Mouse (Mus musculus): ENCODE data around the gene Trim7.

Trim7 gene

GRCm38 (mm10) chr11:48830279-48830678 lies 4.3 kb downstream of the Trim7 start:
- no peak for DNase-seq

- DNase-seq = no peak
Measured at GRCm38 (mm10) chr11:48831273-48831672, 5.3 kb downstream of the Trim7 start.

DNA sequence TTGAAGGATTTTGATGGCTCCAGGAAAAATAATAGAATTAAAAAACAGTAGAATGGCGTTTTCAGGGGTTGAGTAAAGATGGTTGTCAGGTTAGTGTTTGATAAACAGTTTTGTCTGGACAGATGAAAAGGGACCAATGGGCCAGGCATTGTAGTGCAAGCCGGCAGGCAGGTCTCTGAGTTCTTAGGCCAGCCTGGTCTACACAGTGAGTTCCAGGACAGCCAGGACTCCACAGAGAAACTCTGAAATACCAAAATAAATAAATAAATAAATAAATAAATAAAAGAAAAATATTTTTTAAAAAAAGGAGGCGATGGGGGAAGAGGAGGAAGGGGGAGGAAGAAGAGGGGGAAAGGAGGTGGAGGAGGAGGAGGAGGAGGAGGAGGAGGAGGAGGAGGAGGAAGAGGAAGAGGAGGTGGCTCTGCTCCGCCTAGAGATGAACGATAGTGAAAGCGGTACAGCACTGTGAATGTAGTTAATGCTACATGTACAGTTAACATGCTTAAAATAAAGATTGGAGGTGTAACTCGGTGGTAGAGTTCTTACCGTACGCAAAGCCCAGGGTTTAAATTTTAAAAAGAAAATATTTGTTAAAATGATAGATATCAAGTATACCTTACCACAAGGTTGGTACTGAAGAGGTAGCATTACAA lies 7.3 kb downstream of the Trim7 start:
- no peak for DNase-seq

DNA sequence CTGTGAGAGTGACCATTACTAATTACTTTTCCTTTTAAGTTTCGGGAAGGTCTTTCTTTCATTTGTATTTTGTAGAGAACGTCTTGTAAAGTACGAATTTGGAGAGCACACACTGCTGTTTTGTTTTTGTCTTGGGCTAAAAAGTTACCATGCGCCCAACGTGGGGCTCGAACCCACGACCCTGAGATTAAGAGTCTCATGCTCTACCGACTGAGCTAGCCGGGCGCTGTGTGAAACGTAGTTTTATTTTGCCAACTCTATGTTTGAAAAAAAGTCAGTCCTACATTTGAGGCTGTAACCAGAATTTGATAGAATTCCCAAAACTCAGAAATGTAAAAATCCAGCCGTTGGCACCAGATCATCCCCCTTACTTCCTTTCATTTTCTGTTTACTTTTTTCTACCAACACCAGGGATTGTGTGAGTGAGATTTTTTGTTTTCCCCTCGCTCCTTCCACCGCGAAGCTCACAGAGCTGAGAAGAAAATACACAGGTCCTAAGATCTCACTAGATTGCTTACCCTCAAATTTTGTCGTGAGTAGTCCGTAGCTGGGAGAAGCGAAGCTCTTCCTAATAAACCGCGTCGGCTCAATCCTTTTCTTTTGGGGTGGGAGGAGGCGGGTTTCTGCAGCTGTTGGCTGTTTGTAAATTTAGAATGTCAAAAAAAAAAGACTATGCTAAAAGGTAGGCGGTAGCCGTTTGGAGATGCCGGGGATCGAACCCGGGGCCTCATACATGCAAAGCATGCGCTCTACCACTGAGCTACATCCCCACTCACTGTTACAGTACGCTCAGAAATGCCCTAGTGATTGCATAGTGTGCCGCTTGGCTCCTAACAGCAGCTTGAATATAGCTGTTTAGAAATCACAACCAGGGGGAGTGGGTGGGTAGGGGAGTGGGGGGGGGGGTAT lies 8.0 kb downstream of the Trim7 start:
- DNase-seq = peak; percentile 94

DNA sequence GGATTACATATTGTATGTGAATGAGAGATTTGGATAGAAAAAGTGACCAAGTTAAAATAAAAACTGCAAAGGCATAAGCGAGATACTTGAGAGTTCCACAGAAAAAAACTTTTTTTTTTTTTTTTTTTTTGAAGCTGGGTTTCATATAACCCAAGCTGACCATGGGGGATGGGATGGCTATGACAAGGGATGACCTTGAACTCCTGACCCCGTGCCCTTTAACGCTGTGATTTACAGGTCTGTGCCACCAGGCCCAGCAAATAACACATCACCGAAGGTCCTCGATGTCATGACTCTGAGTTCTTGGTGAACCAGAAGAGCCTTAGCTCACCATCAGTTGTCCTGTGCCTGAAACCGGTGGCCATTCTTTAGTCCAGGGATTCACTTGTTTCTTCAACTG lies 10.0 kb downstream of the Trim7 start:
- DNase-seq = peak; percentile 32

DNA sequence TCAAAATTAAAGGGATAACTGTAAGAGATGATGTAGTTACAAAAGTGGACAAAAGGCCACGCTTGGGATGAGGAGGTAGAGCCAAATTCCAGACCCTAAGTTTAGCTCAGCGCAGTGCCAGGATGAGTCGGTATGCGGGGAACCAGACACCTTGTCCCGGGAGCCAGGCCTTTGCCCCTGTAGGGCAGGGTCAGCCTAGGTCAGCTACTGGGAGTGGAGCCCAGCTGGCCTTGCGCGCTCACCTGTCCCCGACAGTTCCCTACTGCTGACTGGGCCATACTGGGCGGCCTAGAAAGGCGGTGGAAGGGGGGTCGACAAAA lies 11.0 kb downstream of the Trim7 start:
- DNase-seq = peak; percentile 90

DNA sequence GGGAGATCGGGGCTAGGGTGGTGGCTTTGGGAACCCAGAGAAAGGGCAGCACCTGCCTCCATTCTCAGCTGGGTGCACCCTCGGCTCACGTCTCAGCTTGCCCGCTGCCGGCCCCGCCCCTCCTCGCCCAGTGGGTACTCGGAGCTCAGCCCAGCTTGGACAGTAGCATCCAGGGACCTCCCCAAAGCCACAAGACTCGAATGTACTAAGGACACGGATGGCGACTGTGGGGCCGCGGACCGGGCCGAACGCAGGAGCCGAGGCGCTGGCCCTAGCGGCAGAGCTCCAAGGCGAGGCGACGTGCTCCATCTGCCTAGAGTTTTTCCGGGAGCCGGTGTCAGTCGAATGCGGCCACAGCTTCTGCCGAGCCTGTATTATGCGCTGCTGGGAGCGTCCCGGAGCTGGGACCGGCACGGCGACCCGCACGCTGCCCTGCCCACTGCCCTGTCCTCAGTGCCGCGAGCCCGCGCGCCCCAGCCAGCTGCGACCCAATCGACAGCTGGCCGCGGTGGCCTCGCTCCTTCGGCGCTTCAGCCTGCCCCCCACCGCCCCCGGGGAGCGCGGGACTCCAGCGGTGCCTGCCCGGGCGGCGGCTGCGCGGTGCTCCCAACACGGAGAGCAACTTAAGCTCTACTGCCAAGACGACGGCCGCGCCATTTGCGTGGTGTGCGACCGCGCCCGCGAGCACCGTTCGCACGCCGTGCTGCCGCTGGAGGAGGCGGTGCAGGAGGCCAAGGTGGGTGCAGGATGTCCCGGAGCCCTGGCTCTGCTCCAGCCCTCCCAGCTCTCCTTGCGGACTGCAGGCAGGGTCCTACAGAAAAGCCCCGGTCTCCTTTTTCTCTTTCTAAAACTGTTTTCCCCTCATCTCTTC lies 11.6 kb downstream of the Trim7 start:
- peak; percentile 87 for DNase-seq

- peak; percentile 83 for DNase-seq
Measured at GRCm38 (mm10) chr11:48838181-48838797, 12.3 kb downstream of the Trim7 start.

DNA sequence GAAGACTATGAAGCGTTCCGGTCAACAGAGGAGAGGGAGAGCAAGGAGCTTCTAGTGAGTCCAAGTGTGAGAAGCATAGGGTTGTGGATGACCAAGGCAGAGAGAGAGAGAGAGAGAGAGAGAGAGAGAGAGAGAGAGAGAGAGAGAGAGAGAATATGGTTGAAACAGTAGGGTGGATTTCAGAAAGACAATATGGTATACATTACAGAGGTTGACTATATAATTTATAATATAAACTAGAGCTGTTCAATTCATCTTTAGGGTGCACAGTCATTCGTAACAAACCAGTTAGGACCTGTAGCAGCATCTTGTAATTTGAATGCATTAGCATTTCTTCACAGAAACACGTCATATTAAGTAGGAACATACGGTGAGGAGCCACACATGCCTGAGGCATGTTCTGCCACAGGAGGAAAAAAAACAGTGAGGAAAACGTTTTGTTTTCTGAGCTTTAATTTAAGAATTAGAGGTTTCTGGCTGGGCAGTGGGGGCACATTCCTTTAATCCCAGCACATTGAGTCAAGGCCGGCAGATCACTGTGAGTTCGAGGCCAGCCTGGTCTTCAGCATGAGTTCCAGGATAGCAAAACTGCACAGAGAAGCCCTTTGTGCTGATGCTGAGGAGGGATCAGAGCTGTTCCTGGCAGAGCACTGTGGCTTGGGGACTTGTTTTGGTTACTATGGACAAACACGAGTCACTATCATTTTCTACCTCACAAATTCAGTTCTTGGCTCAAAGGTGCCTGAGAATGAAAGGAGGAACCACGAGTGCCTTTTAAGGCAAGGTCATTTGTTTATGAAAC lies 13.1 kb downstream of the Trim7 start:
- DNase-seq = peak; percentile 26

GRCm38 (mm10) chr11:48840805-48841204 lies 14.9 kb downstream of the Trim7 start:
- DNase-seq = peak; percentile 91

DNA sequence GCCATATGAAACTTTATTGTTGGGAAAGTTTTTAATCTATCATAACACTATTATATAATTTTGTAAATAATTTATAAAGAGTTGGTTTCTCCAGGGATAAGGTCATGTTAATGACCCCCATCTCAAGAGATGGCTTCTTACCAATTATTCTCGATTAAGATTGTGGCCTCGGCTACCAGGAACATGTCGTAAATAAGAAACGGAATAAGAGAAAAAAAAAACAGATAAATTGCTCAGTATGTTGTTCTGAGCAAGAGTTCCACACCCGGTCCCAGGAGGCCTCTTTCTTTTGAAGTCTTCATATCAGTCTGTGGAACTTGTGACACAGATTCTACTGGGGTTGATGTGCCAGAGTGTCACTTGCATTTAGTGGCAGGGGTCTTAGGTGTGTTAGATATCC lies 15.3 kb downstream of the Trim7 start:
- DNase-seq = peak; percentile 85

- peak; percentile 23 for DNase-seq
Measured at GRCm38 (mm10) chr11:48842378-48842792, 16.4 kb downstream of the Trim7 start.

- peak; percentile 93 for DNase-seq
Measured at GRCm38 (mm10) chr11:48843202-48843601, 17.3 kb downstream of the Trim7 start.

DNA sequence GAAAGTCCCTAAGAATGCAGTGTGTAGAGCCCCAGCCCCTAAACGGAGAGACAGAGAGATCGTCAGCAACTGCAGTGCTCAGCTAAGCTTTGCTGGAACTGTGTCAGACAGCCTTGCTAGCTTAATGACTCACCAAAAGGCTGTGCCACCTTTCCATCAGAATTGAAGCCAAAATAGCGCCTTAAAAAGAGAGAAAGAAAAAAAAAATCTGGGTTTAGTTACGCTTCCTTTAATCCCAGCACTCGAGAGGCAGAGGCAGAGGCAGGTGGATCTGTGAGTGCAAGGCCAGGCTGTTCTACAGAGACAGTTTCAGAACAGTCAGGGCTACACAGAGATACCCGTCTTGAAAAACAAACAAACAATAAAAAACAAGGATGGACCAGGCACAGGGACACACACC lies 18.4 kb downstream of the Trim7 start:
- peak; percentile 86 for DNase-seq

DNA sequence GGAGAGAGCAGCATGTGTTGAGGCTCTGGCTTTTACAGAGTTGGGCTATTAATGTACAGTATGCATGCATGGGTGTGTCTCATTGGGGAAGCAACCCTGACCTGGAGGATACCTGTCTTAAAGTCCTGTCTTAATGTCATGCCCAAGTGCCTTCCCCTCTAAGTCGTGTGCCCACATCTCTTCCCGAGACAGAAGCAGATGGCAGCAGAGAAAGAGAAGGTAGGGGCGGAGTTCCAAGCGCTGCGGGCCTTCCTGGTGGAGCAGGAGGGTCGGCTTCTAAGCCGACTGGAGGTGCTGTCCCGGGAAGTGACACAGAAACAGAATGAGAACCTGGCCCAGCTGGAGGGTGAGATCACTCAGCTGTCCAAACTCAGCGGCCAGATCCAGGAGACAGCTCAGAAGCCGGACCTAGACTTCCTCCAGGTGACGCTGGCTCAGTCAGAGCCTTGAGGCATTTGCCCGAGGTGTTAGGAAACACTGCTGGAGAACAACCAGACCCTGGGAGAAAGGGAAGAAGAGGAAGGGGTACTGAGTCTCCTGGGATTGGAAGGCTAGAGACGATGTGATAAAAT lies 19.4 kb downstream of the Trim7 start:
- DNase-seq = peak; percentile 42

DNA sequence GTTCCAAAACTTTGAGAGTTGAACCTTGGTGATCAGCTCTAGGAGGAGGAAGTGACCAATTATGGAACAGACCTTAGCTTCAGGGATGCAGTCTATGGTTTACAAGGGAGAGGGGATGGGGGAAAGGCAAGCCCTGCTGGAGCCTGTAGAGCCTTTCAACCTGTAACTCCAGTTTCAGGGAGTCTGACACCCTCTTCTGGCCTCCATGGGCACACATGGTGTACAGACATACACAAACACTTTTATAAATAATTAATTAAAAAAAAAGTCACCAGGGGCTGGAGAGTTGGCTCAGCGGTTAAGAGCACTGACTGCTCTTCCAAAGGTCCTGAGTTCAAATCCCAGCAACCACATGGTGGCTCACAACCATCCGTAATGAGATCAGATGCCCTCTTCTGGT lies 20.4 kb downstream of the Trim7 start:
- DNase-seq = peak; percentile 40

DNA sequence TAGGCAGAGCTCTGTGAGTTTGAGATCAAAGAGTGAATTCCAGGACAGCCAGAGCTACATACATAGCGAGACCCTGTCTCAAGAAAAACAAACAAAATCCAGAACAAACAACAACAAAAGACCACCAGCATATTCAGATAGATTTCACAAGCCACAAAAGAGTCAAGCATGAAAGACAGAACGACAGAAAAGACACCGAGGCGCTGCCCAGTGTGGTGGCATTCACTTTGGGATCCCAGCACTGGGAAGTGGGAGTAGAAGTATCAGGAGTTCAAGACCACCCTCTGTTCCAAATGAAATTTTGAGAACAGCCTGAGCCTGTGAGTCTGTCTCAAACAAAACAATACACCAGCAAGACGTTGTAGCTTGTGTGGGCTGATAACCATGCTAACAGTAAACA lies 20.9 kb downstream of the Trim7 start:
- DNase-seq = no peak

DNA sequence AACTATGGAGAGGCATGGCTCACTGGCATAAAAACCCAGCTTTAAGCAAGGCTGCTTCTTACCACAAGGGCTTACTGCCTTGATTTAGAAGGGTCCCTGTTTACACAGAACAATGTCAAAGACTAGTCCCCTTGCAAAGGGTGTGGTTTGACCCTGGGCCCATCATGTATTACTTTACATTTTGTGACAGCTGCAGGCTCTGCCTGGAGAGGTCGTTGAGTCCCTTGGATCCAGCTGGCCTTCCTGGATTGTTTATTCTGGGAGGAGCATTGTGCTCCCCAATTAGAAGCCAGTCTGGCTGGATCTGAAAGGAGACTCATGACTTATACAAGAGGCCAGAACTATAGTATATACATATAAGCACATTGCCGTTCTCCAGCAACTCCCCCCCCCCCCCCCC lies 24.3 kb downstream of the Trim7 start:
- no peak for DNase-seq

DNA sequence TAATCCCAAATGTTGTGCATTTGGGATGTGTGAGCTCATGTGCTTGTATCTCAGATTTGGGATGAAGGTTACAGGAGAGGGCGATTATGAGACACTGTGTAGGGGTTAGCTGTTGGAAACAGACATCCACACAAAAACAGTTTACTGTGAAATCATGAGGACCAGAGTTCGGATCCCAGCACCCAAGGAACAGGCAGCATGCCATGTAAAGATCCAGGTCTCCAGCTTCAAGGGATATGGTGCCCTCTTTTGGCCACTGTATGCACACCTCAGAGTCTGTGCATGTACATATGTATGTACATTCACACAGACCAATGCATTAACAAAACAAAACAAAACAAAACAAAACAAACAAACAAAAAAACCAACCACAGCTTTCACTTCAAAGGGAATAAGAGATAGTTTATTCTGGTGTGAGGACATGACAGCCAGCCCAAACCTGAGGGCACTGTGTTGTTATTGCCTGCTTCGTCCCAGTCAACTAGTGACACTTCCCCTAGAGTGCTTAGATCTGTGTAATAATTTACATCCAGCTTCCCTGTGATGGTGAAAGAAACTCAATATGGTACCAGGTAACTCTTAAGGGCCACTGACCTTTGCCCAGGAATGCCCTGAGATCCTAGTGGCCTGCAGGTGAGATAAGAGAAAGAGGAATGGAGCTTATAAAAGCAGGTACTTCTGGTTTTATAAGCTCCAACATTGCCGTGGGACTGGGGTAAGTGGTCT lies 25.5 kb downstream of the Trim7 start:
- DNase-seq = peak; percentile 59

GRCm38 (mm10) chr11:48852190-48852589 lies 26.2 kb downstream of the Trim7 start:
- DNase-seq = peak; percentile 28
